Mouse (Mus musculus): ENCODE data around the gene Olfr221. TPM values are rescaled to one million over a fixed set of nuclear protein-coding genes. Genes with fewer than 3 reads are reported as not detected.
"Not testable (repeated sequence)": the region's sequence is repeated elsewhere in the genome, so short reads cannot be mapped to it uniquely, and the experiment has no call there.

The Olfr221 gene
- not detected in 2 replicates for polyA plus RNA-seq (2012; rRNA removed)

- not testable (repeated sequence) for H3K4me1 ChIP-seq (ENCODE audit: control insufficient read depth, insufficient read depth, low read length); H3K27me3 ChIP-seq (replicated peaks; ENCODE audit: control insufficient read depth, insufficient read depth, low read length); H3K36me3 ChIP-seq (ENCODE audit: control insufficient read depth, insufficient read depth, low read length); H3K4me3 ChIP-seq (ENCODE audit: insufficient read depth, low read depth, low read length); H3K27ac ChIP-seq (ENCODE audit: insufficient read depth, low read depth, low read length); DNase-seq
- WGBS, result 58% methylated on average over 3 of the region's 3 CpGs
These were observed at the start of gene Olfr221 for GRCm38 (mm10) chr14:52042359-52042758. Olfr221 (minus strand) TSS chr14:52042459.

GRCm38 (mm10) chr14:52083083-52083482 lies 40.8 kb upstream of the Olfr221 start:
- H3K4me3 ChIP-seq (ENCODE audit: insufficient read depth, low read depth, low read length), result no peak overlapping the region
- TF ChIP-seq POLR2A (IDR thresholded peaks at IDR 0.05; ENCODE audit: low read depth, low read length) (no peak), CTCF (conservative IDR thresholded peaks at IDR 0.05; ENCODE audit: insufficient read depth, insufficient read length, low read depth, low read length) (no peak)
- DNase-seq, result no peak
- no peak overlapping the region for H3K27ac ChIP-seq (ENCODE audit: insufficient read depth, low read depth, low read length)
- no peaks in the 10 kb centered on the region for H3K27me3 ChIP-seq (replicated peaks; ENCODE audit: control insufficient read depth, insufficient read depth, low read length)
- peaks cover 13% of the 10 kb centered on the region for H3K36me3 ChIP-seq (ENCODE audit: control insufficient read depth, insufficient read depth, low read length)
- H3K4me1 ChIP-seq (ENCODE audit: control insufficient read depth, insufficient read depth, low read length), result no peaks in the 10 kb centered on the region

- no peak overlapping the region for H3K4me3 ChIP-seq (ENCODE audit: insufficient read depth, low read depth, low read length)
- peaks cover 6% of the 10 kb centered on the region; the same call in 1 of the 2 replicates for H3K36me3 ChIP-seq (ENCODE audit: control insufficient read depth, insufficient read depth, low read length)
- H3K4me1 ChIP-seq (ENCODE audit: control insufficient read depth, insufficient read depth, low read length), result no peaks in the 10 kb centered on the region
- TF ChIP-seq CTCF (conservative IDR thresholded peaks at IDR 0.05; ENCODE audit: insufficient read depth, insufficient read length, low read depth, low read length), result no peak
- no peak for TF ChIP-seq POLR2A (IDR thresholded peaks at IDR 0.05; ENCODE audit: low read depth, low read length)
- H3K27ac ChIP-seq (ENCODE audit: insufficient read depth, low read depth, low read length), result no peak overlapping the region
- no peaks in the 10 kb centered on the region for H3K27me3 ChIP-seq (replicated peaks; ENCODE audit: control insufficient read depth, insufficient read depth, low read length)
- WGBS, result 87% methylated on average over 15 of the region's 15 CpGs
- DNase-seq, result no peak
These were observed 29.4 kb upstream of the Olfr221 start for GRCm38 (mm10) chr14:52071599-52072137.

- Histone ChIP-seq H3K27ac (ENCODE audit: insufficient read depth, low read depth, low read length) (no peak overlapping the region), H3K36me3 (ENCODE audit: control insufficient read depth, insufficient read depth, low read length) (no peaks in the 10 kb centered on the region), H3K27me3 (replicated peaks; ENCODE audit: control insufficient read depth, insufficient read depth, low read length) (no peaks in the 10 kb centered on the region), H3K4me3 (ENCODE audit: insufficient read depth, low read depth, low read length) (no peak overlapping the region), H3K4me1 (ENCODE audit: control insufficient read depth, insufficient read depth, low read length) (no peaks in the 10 kb centered on the region)
- no peak for TF ChIP-seq CTCF (conservative IDR thresholded peaks at IDR 0.05; ENCODE audit: insufficient read depth, insufficient read length, low read depth, low read length)
- TF ChIP-seq POLR2A (IDR thresholded peaks at IDR 0.05; ENCODE audit: low read depth, low read length), result no peak
- DNase-seq, result no peak
- 50% methylated on average over 4 of the region's 4 CpGs for WGBS
These were observed 23.9 kb upstream of the Olfr221 start for GRCm38 (mm10) chr14:52066135-52066534.

- TF ChIP-seq CTCF (conservative IDR thresholded peaks at IDR 0.05; ENCODE audit: insufficient read depth, insufficient read length, low read depth, low read length), result no peak
- no peak for TF ChIP-seq POLR2A (IDR thresholded peaks at IDR 0.05; ENCODE audit: low read depth, low read length)
- WGBS, result 91% methylated on average over 8 of the region's 8 CpGs
- DNase-seq, result no peak
These were observed 19.5 kb upstream of the Olfr221 start for GRCm38 (mm10) chr14:52061798-52062197.

GRCm38 (mm10) chr14:52060800-52061199 lies 18.5 kb upstream of the Olfr221 start:
- peak; percentile 27 for DNase-seq
- no peak overlapping the region for H3K27ac ChIP-seq (ENCODE audit: insufficient read depth, low read depth, low read length)
- H3K27me3 ChIP-seq (replicated peaks; ENCODE audit: control insufficient read depth, insufficient read depth, low read length), result no peaks in the 10 kb centered on the region
- no peak overlapping the region for H3K4me3 ChIP-seq (ENCODE audit: insufficient read depth, low read depth, low read length)
- no peaks in the 10 kb centered on the region for H3K36me3 ChIP-seq (ENCODE audit: control insufficient read depth, insufficient read depth, low read length)
- TF ChIP-seq POLR2A (IDR thresholded peaks at IDR 0.05; ENCODE audit: low read depth, low read length), result no peak
- no peak for TF ChIP-seq CTCF (conservative IDR thresholded peaks at IDR 0.05; ENCODE audit: insufficient read depth, insufficient read length, low read depth, low read length)
- H3K4me1 ChIP-seq (ENCODE audit: control insufficient read depth, insufficient read depth, low read length), result no peaks in the 10 kb centered on the region
- 71% methylated on average over 1 of the region's 1 CpGs for WGBS

More at GRCm38 (mm10) chr14:52061798-52062197, 19.5 kb upstream of the Olfr221 start:
- H3K4me3 ChIP-seq (ENCODE audit: insufficient read depth, low read depth, low read length), result no peak overlapping the region
- no peaks in the 10 kb centered on the region for H3K4me1 ChIP-seq (ENCODE audit: control insufficient read depth, insufficient read depth, low read length)
- no peaks in the 10 kb centered on the region for H3K36me3 ChIP-seq (ENCODE audit: control insufficient read depth, insufficient read depth, low read length)
- H3K27ac ChIP-seq (ENCODE audit: insufficient read depth, low read depth, low read length), result no peak overlapping the region
- no peaks in the 10 kb centered on the region for H3K27me3 ChIP-seq (replicated peaks; ENCODE audit: control insufficient read depth, insufficient read depth, low read length)

- 52% methylated on average over 4 of the region's 4 CpGs for WGBS
- no peak for TF ChIP-seq POLR2A (IDR thresholded peaks at IDR 0.05; ENCODE audit: low read depth, low read length)
- TF ChIP-seq CTCF (conservative IDR thresholded peaks at IDR 0.05; ENCODE audit: insufficient read depth, insufficient read length, low read depth, low read length), result no peak
- DNase-seq, result peak; percentile 27
- no peaks in the 10 kb centered on the region for H3K36me3 ChIP-seq (ENCODE audit: control insufficient read depth, insufficient read depth, low read length)
- no peak overlapping the region for H3K4me3 ChIP-seq (ENCODE audit: insufficient read depth, low read depth, low read length)
- H3K27me3 ChIP-seq (replicated peaks; ENCODE audit: control insufficient read depth, insufficient read depth, low read length), result no peaks in the 10 kb centered on the region
- no peaks in the 10 kb centered on the region for H3K4me1 ChIP-seq (ENCODE audit: control insufficient read depth, insufficient read depth, low read length)
- no peak overlapping the region for H3K27ac ChIP-seq (ENCODE audit: insufficient read depth, low read depth, low read length)
These were observed 17.7 kb upstream of the Olfr221 start for GRCm38 (mm10) chr14:52059982-52060381.

- not testable (repeated sequence) for H3K36me3 ChIP-seq (ENCODE audit: control insufficient read depth, insufficient read depth, low read length); H3K4me1 ChIP-seq (ENCODE audit: control insufficient read depth, insufficient read depth, low read length); H3K4me3 ChIP-seq (ENCODE audit: insufficient read depth, low read depth, low read length); H3K27ac ChIP-seq (ENCODE audit: insufficient read depth, low read depth, low read length); DNase-seq; H3K27me3 ChIP-seq (replicated peaks; ENCODE audit: control insufficient read depth, insufficient read depth, low read length)
- 85% methylated on average over 3 of the region's 3 CpGs for WGBS
These were observed 10.5 kb upstream of the Olfr221 start for GRCm38 (mm10) chr14:52052720-52053119.

All from kidney, adult 2 months (tissue).